Mouse (Mus musculus) embryonic facial prominence, embryonic 14.5 days (tissue): ENCODE results near the gene Mpped1. TPM values are rescaled to one million over a fixed set of nuclear protein-coding genes. Genes with fewer than 3 reads are reported as not detected.

Experiments
- ATAC-seq: fragments of 200-750 bp; cut with Nextera tagmentation; 2 replicates; pipeline ENCODE4 v1.8.0; 2017; ENCODE audit warnings: low read depth, moderate number of reproducible peaks, moderate TSS enrichment
- DNase-seq: peaks from one replicate; pipeline ENCODE4 v3.0.0-alpha.2; 2015; ENCODE audit warnings: low spot score
- H3K27ac ChIP-seq: fragments of 300-500 bp; sonication (generic); replicated peaks from 2 replicates; pipeline ENCODE4 v1.5.1; 2014; ENCODE audit warnings: low read depth, mild to moderate bottlenecking, low read length, moderate library complexity
- H3K27me3 ChIP-seq: fragments of 300-500 bp; sonication (generic); replicated peaks from 2 replicates; pipeline ENCODE4 v1.6.1; 2014; ENCODE audit warnings: low read length; ENCODE audit not compliant: control insufficient read depth, insufficient read depth
- H3K36me3 ChIP-seq: fragments of 300-500 bp; sonication (generic); 2 replicates; pipeline ENCODE4 v1.6.1; 2014; ENCODE audit warnings: low read length, mixed read lengths; ENCODE audit not compliant: control insufficient read depth, insufficient read depth
- H3K4me1 ChIP-seq: fragments of 300-500 bp; sonication (generic); 2 replicates; pipeline ENCODE4 v1.6.1; 2014; ENCODE audit warnings: antibody characterized with exemption, low read length; ENCODE audit not compliant: control insufficient read depth, insufficient read depth
- H3K4me2 ChIP-seq: fragments of 300-500 bp; sonication (generic); 2 replicates; pipeline ENCODE4 v1.6.1; 2014; ENCODE audit warnings: low read depth, mild to moderate bottlenecking, low read length, moderate library complexity, mixed read lengths
- H3K4me3 ChIP-seq: fragments of 300-500 bp; sonication (generic); 2 replicates; pipeline ENCODE4 v1.5.1; 2014; ENCODE audit warnings: low read depth, mild to moderate bottlenecking, low read length
- H3K9ac ChIP-seq: fragments of 300-500 bp; sonication (generic); 2 replicates; pipeline ENCODE4 v1.6.1; 2014; ENCODE audit warnings: low read depth, mild to moderate bottlenecking, low read length, moderate library complexity, mixed read lengths
- H3K9me3 ChIP-seq: fragments of 300-500 bp; sonication (generic); 2 replicates; pipeline ENCODE4 v1.6.1; 2016; ENCODE audit warnings: low read length; ENCODE audit not compliant: control insufficient read depth
- WGBS: fragments of 180-500 bp; shearing (Covaris S2); extraction: QIAGEN DNeasy Blood & Tissue Kit; methylation state at CpG from one replicate; pipeline ENCODE4 v1.1.7; 2014; 5-methylcytosine and 5-hydroxymethylcytosine counted together
- polyA plus RNA-seq: library from polyadenylated mRNA; unstranded; fragments of >200 nt; fragmentation: Nextera tagmentation; extraction: Ambion mirVana; gene quantifications from 2 replicates; pipeline ENCODE4 v1.2.1, GENCODE M21; 2014

Mpped1 gene
- polyA plus RNA-seq, 1 experiment from 2014 or later = 5.2 TPM

DNA sequence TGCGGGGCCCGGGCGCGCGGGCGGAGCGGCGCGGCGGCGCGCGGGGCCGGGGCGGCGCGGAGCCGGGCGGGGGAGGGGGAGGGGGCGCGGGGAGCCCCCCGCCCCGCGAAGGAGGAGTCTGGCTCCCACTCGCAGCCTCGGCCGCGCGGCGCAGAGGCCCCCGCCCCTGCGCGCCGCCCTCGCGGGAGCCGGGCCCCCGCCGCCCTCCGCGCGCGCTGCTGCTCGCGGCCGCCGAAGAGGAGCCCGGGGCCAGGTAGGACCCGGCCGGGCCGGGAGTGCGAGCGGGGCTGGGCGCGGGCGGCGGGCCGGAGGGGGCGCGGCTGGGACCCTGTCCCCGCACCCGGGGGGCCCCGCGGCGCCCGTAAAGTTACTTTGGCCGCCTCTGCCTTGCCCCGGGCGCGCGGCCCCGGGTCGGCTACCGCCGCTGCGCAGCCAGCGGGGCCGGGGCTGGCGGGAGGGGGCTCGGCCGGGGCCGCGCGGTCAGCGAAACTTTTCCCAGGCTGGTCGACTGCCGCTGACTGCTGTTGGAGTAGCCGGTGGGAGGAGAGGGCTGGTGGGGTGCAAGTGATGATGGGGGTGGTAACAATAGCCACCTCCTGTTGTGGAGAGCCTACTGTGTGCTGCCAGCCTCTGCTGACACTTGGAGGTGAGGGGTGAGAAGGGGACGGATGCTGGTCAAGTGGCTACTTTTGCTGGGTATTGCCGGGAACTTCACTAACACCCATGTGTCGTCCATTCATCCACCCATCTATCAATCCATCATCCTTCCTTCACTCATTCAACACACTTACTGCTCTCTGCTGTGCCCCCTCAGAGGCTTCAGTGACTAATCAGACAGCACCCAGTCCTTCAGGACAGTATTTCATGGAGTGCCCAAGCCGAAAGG lies 831 bp downstream of the Mpped1 start:
- Histone ChIP-seq H3K36me3 (no peaks in the 10 kb centered on the region), H3K4me2 (peak overlapping the region; percentile 94), H3K27me3 (peaks cover 37% of the 10 kb centered on the region), H3K4me3 (peak overlapping the region; percentile 63), H3K9me3 (no peaks in the 10 kb centered on the region), H3K27ac (no peak overlapping the region), H3K9ac (peak overlapping the region; percentile 74), H3K4me1 (no peaks in the 10 kb centered on the region)
- WGBS = 6% methylated on average over 12 of the region's 92 CpGs
- DNase-seq = peak; percentile 59
- peak; percentile 76 for ATAC-seq

DNA sequence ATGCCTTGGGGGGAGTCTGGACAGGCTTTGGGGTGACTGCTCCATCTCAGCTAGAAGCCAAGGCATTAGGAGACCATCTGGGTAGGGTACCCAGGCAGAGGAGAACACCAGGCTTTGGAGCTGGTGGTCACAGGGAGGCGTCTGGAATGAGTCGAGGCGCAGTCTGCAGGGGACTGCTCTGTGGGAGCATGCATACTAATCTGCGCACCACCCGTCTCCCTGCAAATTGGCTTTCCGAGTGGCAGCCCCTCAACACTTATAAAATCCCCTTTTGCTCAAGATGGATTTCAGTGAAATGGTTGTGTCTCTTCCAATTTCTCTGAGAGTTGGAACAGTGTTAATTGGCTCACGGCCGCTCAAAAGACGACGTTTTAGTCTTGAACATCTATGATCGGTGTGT lies 2.0 kb downstream of the Mpped1 start:
- no peak for ATAC-seq
- Histone ChIP-seq H3K4me3 (no peak overlapping the region), H3K9me3 (no peaks in the 10 kb centered on the region), H3K27ac (no peak overlapping the region), H3K4me2 (no peak overlapping the region), H3K27me3 (peaks cover 37% of the 10 kb centered on the region), H3K36me3 (no peaks in the 10 kb centered on the region), H3K4me1 (no peaks in the 10 kb centered on the region), H3K9ac (no peak overlapping the region)
- DNase-seq = no peak
- WGBS = 73% methylated on average over 11 of the region's 11 CpGs

DNA sequence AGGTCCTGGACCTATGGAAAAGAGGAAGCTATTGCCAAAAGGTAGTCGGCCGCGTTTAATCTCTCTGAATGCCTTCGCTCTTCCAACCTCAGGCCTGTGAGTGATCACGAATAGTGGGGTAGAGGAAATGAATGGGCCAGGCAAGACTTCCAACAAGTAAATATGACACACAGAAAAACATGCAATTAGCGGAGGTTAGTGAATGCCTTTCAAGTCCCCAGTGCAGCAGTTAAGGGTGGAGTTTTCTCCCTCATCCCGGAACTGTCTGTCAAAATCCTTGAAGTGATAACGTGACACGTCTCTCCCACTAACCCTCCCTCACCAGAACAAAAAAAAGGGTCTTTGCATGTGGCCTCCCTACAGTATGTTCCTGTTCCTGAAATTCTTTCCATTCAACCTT lies 3.0 kb downstream of the Mpped1 start:
- H3K4me2 ChIP-seq = no peak overlapping the region
- H3K4me1 ChIP-seq = no peaks in the 10 kb centered on the region
- DNase-seq (no peak), ATAC-seq (no peak)
- no peak overlapping the region for H3K9ac ChIP-seq
- H3K9me3 ChIP-seq = no peaks in the 10 kb centered on the region
- H3K36me3 ChIP-seq = no peaks in the 10 kb centered on the region
- peaks cover 34% of the 10 kb centered on the region for H3K27me3 ChIP-seq
- no peak overlapping the region for H3K27ac ChIP-seq
- H3K4me3 ChIP-seq = no peak overlapping the region
- 69% methylated on average over 9 of the region's 9 CpGs for WGBS

DNA sequence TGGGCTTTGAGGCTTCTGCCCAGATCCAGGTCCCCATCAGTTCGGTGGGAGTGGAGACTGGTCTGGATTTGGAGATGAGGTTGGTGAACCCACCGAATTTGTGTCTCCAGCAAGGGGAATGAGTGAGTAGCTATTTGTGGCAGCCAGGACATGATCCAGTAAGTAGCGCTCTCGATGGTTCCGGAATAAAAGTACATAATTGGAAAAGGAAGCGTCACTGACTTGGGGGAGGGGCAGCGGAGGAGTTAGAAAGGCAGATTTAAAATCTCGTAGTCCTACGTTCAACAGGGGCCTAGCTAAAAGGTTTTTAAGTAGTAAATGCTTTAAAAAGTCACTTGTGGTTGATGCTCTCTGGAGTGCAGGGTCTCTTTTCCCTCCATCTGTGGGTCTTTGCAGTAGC lies 5.5 kb downstream of the Mpped1 start:
- H3K27ac ChIP-seq = no peak overlapping the region
- H3K4me1 ChIP-seq = no peaks in the 10 kb centered on the region
- H3K4me2 ChIP-seq = no peak overlapping the region
- ATAC-seq (no peak), DNase-seq (no peak)
- no peaks in the 10 kb centered on the region for H3K36me3 ChIP-seq
- 51% methylated on average over 9 of the region's 9 CpGs for WGBS
- H3K9ac ChIP-seq = no peak overlapping the region
- no peaks in the 10 kb centered on the region for H3K9me3 ChIP-seq
- no peak overlapping the region for H3K4me3 ChIP-seq
- H3K27me3 ChIP-seq = peaks cover 21% of the 10 kb centered on the region

DNA sequence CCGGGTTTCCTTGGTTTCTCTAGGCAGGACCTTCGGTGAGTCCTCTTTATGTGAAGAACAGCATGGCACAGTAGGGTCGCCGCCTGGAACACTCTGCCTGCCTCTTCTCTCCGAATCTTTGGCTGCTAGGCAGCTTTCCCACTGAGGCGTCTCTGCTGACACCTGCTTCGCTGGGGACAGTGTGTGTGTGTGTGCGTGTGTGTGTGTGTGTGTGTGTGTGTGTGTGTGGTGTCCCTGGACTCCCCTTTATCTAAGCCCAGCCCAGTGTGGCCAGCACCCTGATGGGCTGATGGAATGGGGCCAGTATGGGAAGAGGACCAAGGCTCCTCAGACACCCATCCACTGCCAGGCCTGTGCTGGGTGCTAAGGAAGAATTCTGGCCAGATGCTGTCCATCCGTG lies 9.8 kb downstream of the Mpped1 start:
- Histone ChIP-seq H3K9me3 (no peaks in the 10 kb centered on the region), H3K9ac (no peak overlapping the region), H3K4me1 (no peaks in the 10 kb centered on the region), H3K4me2 (no peak overlapping the region), H3K36me3 (no peaks in the 10 kb centered on the region), H3K4me3 (no peak overlapping the region), H3K27me3 (no peaks in the 10 kb centered on the region), H3K27ac (no peak overlapping the region)
- no peak for ATAC-seq
- DNase-seq = no peak
- 83% methylated on average over 8 of the region's 9 CpGs for WGBS

DNA sequence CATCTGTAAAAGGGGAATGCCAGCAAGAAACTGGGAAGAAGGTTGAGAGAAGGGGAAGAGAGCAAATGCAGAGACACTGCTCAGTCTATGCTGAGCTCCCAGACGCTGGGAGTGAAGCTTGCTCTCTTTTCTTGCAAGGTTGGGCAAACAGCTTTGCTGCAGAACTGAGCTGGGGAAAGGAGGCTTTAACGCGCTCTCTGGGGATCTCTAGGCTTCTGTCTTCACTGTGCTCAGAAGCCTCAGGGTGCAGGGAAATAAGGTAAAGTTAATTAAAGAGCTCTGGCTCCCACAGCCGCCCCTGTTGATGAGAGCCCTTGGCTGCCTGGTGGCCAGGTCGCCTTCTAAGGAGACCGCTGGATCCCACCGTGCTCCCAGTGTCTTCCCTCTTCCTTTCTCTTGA lies 17.7 kb downstream of the Mpped1 start:
- WGBS = 51% methylated on average over 7 of the region's 7 CpGs
- no peaks in the 10 kb centered on the region; the same call in 1 of the 2 replicates for H3K27me3 ChIP-seq
- no peak overlapping the region for H3K27ac ChIP-seq
- DNase-seq = no peak
- H3K9me3 ChIP-seq = no peaks in the 10 kb centered on the region
- H3K36me3 ChIP-seq = no peaks in the 10 kb centered on the region
- no peak; the same call in 1 of the 2 replicates for ATAC-seq
- H3K4me3 ChIP-seq = no peak overlapping the region
- H3K4me2 ChIP-seq = no peak overlapping the region
- H3K4me1 ChIP-seq = no peaks in the 10 kb centered on the region
- no peak overlapping the region for H3K9ac ChIP-seq

DNA sequence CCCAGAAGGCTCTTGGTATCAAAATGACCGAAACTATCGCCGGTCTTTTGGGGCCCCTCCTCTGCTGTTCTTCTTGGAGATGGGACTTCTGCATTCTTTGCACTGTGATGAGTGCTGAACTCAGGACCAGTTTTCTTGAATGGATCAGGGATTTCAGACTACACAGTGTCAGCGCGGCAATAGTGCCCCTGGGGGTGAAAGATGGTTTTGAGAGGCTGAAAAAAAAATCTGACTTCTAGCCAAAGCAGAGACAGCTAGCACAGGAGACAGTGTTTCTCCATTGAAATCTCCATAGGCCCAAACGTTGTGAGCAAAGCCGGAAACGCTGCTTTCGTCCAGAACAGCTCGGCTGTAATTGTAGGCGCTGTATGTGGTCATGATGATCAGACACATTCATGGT lies 19.7 kb downstream of the Mpped1 start:
- H3K27me3 ChIP-seq = no peaks in the 10 kb centered on the region; the same call in 1 of the 2 replicates
- no peaks in the 10 kb centered on the region for H3K36me3 ChIP-seq
- no peak for ATAC-seq
- H3K4me1 ChIP-seq = no peaks in the 10 kb centered on the region
- H3K9me3 ChIP-seq = no peaks in the 10 kb centered on the region
- H3K4me3 ChIP-seq = no peak overlapping the region
- no peak for DNase-seq
- 75% methylated on average over 11 of the region's 11 CpGs for WGBS
- no peak overlapping the region for H3K9ac ChIP-seq
- H3K27ac ChIP-seq = no peak overlapping the region
- no peak overlapping the region for H3K4me2 ChIP-seq

DNA sequence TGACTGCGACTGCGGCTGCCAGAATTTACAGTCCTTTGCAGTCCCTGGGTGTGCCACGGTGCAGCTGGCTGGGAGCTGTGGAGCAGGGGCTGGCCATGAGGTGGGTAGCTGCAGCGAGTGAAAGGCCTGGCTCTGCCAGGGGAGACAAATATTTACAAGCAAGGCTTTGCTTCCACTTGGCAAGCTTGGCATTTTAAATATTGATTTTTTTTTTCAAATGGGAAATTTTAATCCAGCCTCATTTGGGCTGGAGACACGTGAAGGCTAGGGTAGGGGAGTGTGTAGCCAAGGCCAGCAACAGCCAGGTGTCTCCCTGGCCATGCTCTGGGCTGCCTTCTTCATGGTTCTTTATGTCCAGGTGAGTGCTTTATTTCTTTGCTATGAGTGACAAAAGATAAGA lies 21.7 kb downstream of the Mpped1 start:
- Histone ChIP-seq H3K27me3 (no peaks in the 10 kb centered on the region; the same call in 1 of the 2 replicates), H3K4me3 (no peak overlapping the region), H3K9me3 (no peaks in the 10 kb centered on the region), H3K4me2 (no peak overlapping the region), H3K4me1 (no peaks in the 10 kb centered on the region), H3K9ac (no peak overlapping the region), H3K27ac (no peak overlapping the region), H3K36me3 (no peaks in the 10 kb centered on the region)
- WGBS = 77% methylated on average over 5 of the region's 5 CpGs
- DNase-seq (no peak), ATAC-seq (no peak)

DNA sequence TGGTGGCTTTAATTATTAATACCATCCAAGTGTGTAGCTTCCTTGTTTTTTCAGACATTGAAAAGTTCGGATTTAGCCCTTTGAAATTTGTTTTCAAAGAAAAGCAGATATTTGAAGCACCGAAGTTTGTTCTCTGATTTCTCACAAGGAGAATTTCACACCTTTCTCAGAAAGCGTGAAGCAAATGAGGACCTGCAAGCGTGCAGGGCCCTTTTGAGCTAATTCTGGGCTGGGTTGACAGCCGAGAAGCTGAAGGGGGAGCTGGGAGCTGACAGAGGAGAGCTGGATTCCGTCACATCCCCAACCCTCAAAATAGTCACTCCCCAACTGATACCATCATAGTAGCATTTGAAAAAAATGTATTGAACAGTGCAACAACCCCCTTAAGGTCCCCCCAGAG lies 34.8 kb downstream of the Mpped1 start:
- Histone ChIP-seq H3K4me2 (no peak overlapping the region), H3K4me3 (no peak overlapping the region), H3K9ac (no peak overlapping the region), H3K4me1 (no peaks in the 10 kb centered on the region), H3K9me3 (no peaks in the 10 kb centered on the region; the same call in 1 of the 2 replicates), H3K27me3 (no peaks in the 10 kb centered on the region), H3K36me3 (no peaks in the 10 kb centered on the region), H3K27ac (no peak overlapping the region)
- no peak for ATAC-seq
- no peak for DNase-seq
- WGBS = 71% methylated on average over 6 of the region's 6 CpGs
